Mouse (Mus musculus): ENCODE measurements around the gene Rnase10. TPM values are rescaled to one million over a fixed set of nuclear protein-coding genes. Genes with fewer than 3 reads are reported as not detected.
"Not testable (repeated sequence)": the region's sequence is repeated elsewhere in the genome, so short reads cannot be mapped to it uniquely, and the experiment has no call there.

Rnase10 gene
- total RNA-seq, 2 experiments from 2014 or later, result not detected

GRCm38 (mm10) chr14:51009572-51009971 is 2.0 kb downstream of the Rnase10 start:
- no peak for DNase-seq (ENCODE audit: low spot score in 2 of 2)

- DNase-seq (ENCODE audit: low spot score in 2 of 2), result not testable (repeated sequence)
These were observed 7.2 kb downstream of the Rnase10 start for GRCm38 (mm10) chr14:51014724-51015123.

- DNase-seq (ENCODE audit: low spot score in 2 of 2), result no peak
These were observed 8.2 kb downstream of the Rnase10 start for GRCm38 (mm10) chr14:51015780-51016179.

- DNase-seq (ENCODE audit: low spot score in 2 of 2), result peak in 1 of 2 experiments; percentile 40
These were observed 9.7 kb downstream of the Rnase10 start for GRCm38 (mm10) chr14:51017256-51017655.

- DNase-seq (ENCODE audit: low spot score in 2 of 2), result no peak
These were observed 15.9 kb downstream of the Rnase10 start for GRCm38 (mm10) chr14:51023457-51023856.

- DNase-seq (ENCODE audit: low spot score in 2 of 2), result no peak
These were observed 17.3 kb downstream of the Rnase10 start for GRCm38 (mm10) chr14:51024820-51025219.

- DNase-seq (ENCODE audit: low spot score in 2 of 2), result peak in 1 of 2 experiments; percentile 54
These were observed 19.0 kb downstream of the Rnase10 start for GRCm38 (mm10) chr14:51026391-51027133.

- no peak for DNase-seq (ENCODE audit: low spot score in 2 of 2)
These were observed 20.0 kb downstream of the Rnase10 start for GRCm38 (mm10) chr14:51027387-51028155.

- DNase-seq (ENCODE audit: low spot score in 2 of 2), result no peak
These were observed 27.7 kb downstream of the Rnase10 start for GRCm38 (mm10) chr14:51035206-51035605.

GRCm38 (mm10) chr14:51036214-51036613 is 28.7 kb downstream of the Rnase10 start:
- no peak for DNase-seq (ENCODE audit: low spot score in 2 of 2)

GRCm38 (mm10) chr14:51041769-51042168 is 34.2 kb downstream of the Rnase10 start, which contains the start of gene Rnase9:
Rnase9 (minus strand) TSS chr14:51041869.
- DNase-seq (ENCODE audit: low spot score in 2 of 2), result no peak

- DNase-seq (ENCODE audit: low spot score in 2 of 2), result no peak
These were observed 40.3 kb downstream of the Rnase10 start for GRCm38 (mm10) chr14:51047846-51048245.

- DNase-seq (ENCODE audit: low spot score in 2 of 2), result no peak
These were observed 42.5 kb downstream of the Rnase10 start, which contains the start of gene Rnase11 for GRCm38 (mm10) chr14:51050063-51050462. Rnase11 (minus strand) TSS chr14:51050163.

GRCm38 (mm10) chr14:51051941-51052340 is 44.4 kb downstream of the Rnase10 start:
- no peak for DNase-seq (ENCODE audit: low spot score in 2 of 2)

- no peak for DNase-seq (ENCODE audit: low spot score in 2 of 2)
These were observed 45.6 kb downstream of the Rnase10 start for GRCm38 (mm10) chr14:51053176-51053575.

- no peak for DNase-seq (ENCODE audit: low spot score in 2 of 2)
These were observed 47.0 kb downstream of the Rnase10 start for GRCm38 (mm10) chr14:51054243-51055237.

- no peak for DNase-seq (ENCODE audit: low spot score in 2 of 2)
These were observed 49.9 kb downstream of the Rnase10 start, which contains the start of gene Rnase12 for GRCm38 (mm10) chr14:51057401-51057831. Rnase12 (minus strand) TSS chr14:51057661.
